Mouse (Mus musculus) G1E (cell line): Measurements from ENCODE around the gene Gab2.

Source experiments
- CTCF ChIP-seq: IDR thresholded peaks from 2 replicates; pipeline ENCODE4 v1.5.1; 2012; ENCODE audit warnings: low read depth, low read length, inconsistent platforms, mixed read lengths
- TAL1 ChIP-seq: conservative IDR thresholded peaks from 2 replicates; pipeline ENCODE4 v1.6.1; 2012; ENCODE audit warnings: low read depth, low read length, inconsistent platforms, mixed read lengths

DNA sequence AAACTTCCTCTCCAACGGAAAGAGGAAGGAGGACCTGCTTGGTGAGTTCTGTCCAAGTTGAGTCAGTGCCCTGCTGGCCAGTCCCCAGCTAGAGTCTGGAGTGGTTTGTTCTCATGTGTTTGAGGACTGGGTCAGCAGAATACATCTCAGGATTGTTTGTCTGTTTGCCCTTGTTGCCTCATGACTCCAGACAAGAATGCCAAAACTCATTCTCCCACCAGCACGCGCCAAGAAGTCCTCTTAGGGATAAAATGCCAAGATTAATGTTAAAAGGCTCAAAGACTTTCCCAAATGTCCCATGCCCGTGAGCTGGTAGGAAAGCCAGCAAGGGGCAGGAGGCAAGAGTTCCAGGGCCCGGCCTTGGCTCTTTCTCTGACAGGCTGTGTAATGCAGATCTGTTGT, 275.5 kb downstream of the Gab2 start:
- TF ChIP-seq CTCF: no peak
- TF ChIP-seq TAL1: no peak
